8 mouse cellular contexts compared by ENCODE assay signal in genomic region chr11:116885275-116886151, GRCm38 (mm10). TPM values are rescaled to one million over a fixed set of nuclear protein-coding genes. Genes with fewer than 3 reads are reported as not detected.
A peak's percentile ranks its signal among the peaks of the same experiment; 100 is the strongest.
DNase-seq lines count a peak whose midpoint lies in the region; ATAC-seq and TF ChIP-seq lines count a peak whose summit lies in the region.

No protein-coding gene starts in this region.

- ATAC-seq in G1E (ENCODE audit: extremely low read depth, insufficient number of reproducible peaks, low FRiP score, poor library complexity, severe bottlenecking) = no peak
- ATAC-seq in forebrain, embryonic 16.5 days = peak; percentile 47
- peak; percentile 59 for ATAC-seq in lung, embryonic 14.5 days (ENCODE audit: insufficient read depth)

- H3K27ac ChIP-seq in forebrain, embryonic 16.5 days (ENCODE audit: low read length) = no peak overlapping the region
- H3K27ac ChIP-seq in lung, embryonic 14.5 days (ENCODE audit: low read depth) = no peak overlapping the region

- H3K4me3 ChIP-seq in G1E (ENCODE audit: low read depth, low read length) = no peak overlapping the region
- peak overlapping the region; percentile 38 for H3K4me3 ChIP-seq in forebrain, embryonic 16.5 days (replicated peaks; ENCODE audit: low read length)
- peak overlapping the region; percentile 23; the same call in 1 of the 2 replicates for H3K4me3 ChIP-seq in lung, embryonic 14.5 days (ENCODE audit: low read depth, low read length)

- no peaks in the 10 kb centered on the region for H3K36me3 ChIP-seq in G1E (replicated peaks)
- H3K36me3 ChIP-seq in forebrain, embryonic 16.5 days (ENCODE audit: control insufficient read depth, insufficient read depth) = no peaks in the 10 kb centered on the region
- H3K36me3 ChIP-seq in lung, embryonic 14.5 days (ENCODE audit: insufficient read depth) = no peaks in the 10 kb centered on the region

- peak; percentile 44 for DNase-seq in G1E (ENCODE audit: low spot score)
- peak; percentile 71 for DNase-seq in cerebellum, adult 11-12 months
- peak; percentile 73 to 77 for DNase-seq in heart, postnatal 36 days
- peak; percentile 75 to 95 for DNase-seq in layer of hippocampus, adult 18-20 months (ENCODE audit: low spot score in 2 of 2)
- DNase-seq in lung, embryonic 14.5 days = peak; percentile 97
- DNase-seq in ovary, adult 18-20 months (ENCODE audit: low spot score) = peak; percentile 45
- peak; percentile 93 for DNase-seq in thymus, postnatal 0 days (ENCODE audit: low spot score)

- H3K9me3 ChIP-seq in G1E (replicated peaks) = no peaks in the 10 kb centered on the region
- no peaks in the 10 kb centered on the region for H3K9me3 ChIP-seq in forebrain, embryonic 16.5 days (ENCODE audit: control insufficient read depth, low read length)
- no peaks in the 10 kb centered on the region for H3K9me3 ChIP-seq in lung, embryonic 14.5 days (ENCODE audit: low read depth, low read length)

- H3K4me1 ChIP-seq in G1E (ENCODE audit: insufficient read depth, low read depth, low read length) = peaks cover 4% of the 10 kb centered on the region; the same call in 1 of the 2 replicates
- H3K4me1 ChIP-seq in forebrain, embryonic 16.5 days (replicated peaks; ENCODE audit: control insufficient read depth, insufficient read depth, low read length) = peaks cover 8% of the 10 kb centered on the region
- no peaks in the 10 kb centered on the region for H3K4me1 ChIP-seq in lung, embryonic 14.5 days (ENCODE audit: insufficient read depth)

- peak overlapping the region; percentile 59 for H3K4me2 ChIP-seq in forebrain, embryonic 16.5 days (ENCODE audit: low read length)
- H3K4me2 ChIP-seq in lung, embryonic 14.5 days = peak overlapping the region; percentile 60

- TF ChIP-seq CTCF in G1E (IDR thresholded peaks at IDR 0.05; ENCODE audit: low read depth, low read length) = peak; percentile 87
- TF ChIP-seq CTCF in lung, embryonic 14.5 days (IDR thresholded peaks at IDR 0.05; ENCODE audit: low read depth) = peak; percentile 93

- H3K9ac ChIP-seq in forebrain, embryonic 16.5 days (replicated peaks; ENCODE audit: low read depth, low read length) = peak overlapping the region; percentile 36
- H3K9ac ChIP-seq in lung, embryonic 14.5 days = no peak overlapping the region

- intact Hi-C loops in heart, postnatal 36 days (cut with DNase I) = loop anchor here (1.0 to 10.0 kb wide), 3 partner anchors 171 to 469 kb away; no protein-coding TSS in a partner anchor

- peaks cover 31% of the 10 kb centered on the region for H3K27me3 ChIP-seq in G1E (ENCODE audit: insufficient read depth, low read length)
- no peaks in the 10 kb centered on the region for H3K27me3 ChIP-seq in forebrain, embryonic 16.5 days (replicated peaks; ENCODE audit: control insufficient read depth, insufficient read depth, low read length)
- no peaks in the 10 kb centered on the region for H3K27me3 ChIP-seq in lung, embryonic 14.5 days (ENCODE audit: insufficient read depth, low read length)

- WGBS in forebrain, embryonic 16.5 days = 1% methylated on average over 22 of the region's 28 CpGs
- WGBS in lung, embryonic 14.5 days = 3% methylated on average over 28 of the region's 28 CpGs

RNA-seq across cellular contexts. Expression of gene Srsf2, which starts 32.6 kb away (rescaled TPM):
- total RNA-seq in G1E (2014; fragmentation: Nextera tagmentation) = 786 and 910 TPM in 2 replicates
- 484 and 801 TPM in 2 replicates for total RNA-seq in G1E (2017)
- 1,600 and 2,011 TPM in 2 replicates for polyA plus RNA-seq in G1E (2012)
- polyA plus RNA-seq in forebrain, embryonic 16.5 days (2015; fragmentation: Nextera tagmentation; extraction: Ambion mirVana) = 649 and 700 TPM in 2 replicates
- total RNA-seq in heart, postnatal 36 days (2021) = 100 to 1,000 TPM in 1 of 2 experiments, 10 to 100 TPM in 1; 94.5 to 116 TPM
- total RNA-seq in layer of hippocampus, adult 18-20 months (2021) = 100 to 1,000 TPM; 166 to 176 TPM
- polyA plus RNA-seq in lung, embryonic 14.5 days (2014; fragmentation: Nextera tagmentation; extraction: Ambion mirVana) = 1,038 and 1,045 TPM in 2 replicates
- 853 and 857 TPM in 2 replicates for polyA plus RNA-seq in thymus, postnatal 0 days (2015; fragmentation: Nextera tagmentation; extraction: Ambion mirVana)

RNA-seq across cellular contexts. Expression of gene Mgat5b, which starts 33.1 kb away (rescaled TPM):
- not detected in 2 replicates for total RNA-seq in G1E (2014; fragmentation: Nextera tagmentation)
- total RNA-seq in G1E (2017) = 0.16 TPM in 1 of 2 replicates, not detected in the other
- not detected in 2 replicates for polyA plus RNA-seq in G1E (2012)
- polyA plus RNA-seq in forebrain, embryonic 16.5 days (2015; fragmentation: Nextera tagmentation; extraction: Ambion mirVana) = 30.0 and 33.0 TPM in 2 replicates
- under 1 TPM in 1 of 2 experiments, not detected in 1; 0.24 TPM for total RNA-seq in heart, postnatal 36 days (2021)
- total RNA-seq in layer of hippocampus, adult 18-20 months (2021) = 10 to 100 TPM; 41.1 to 47.8 TPM
- polyA plus RNA-seq in lung, embryonic 14.5 days (2014; fragmentation: Nextera tagmentation; extraction: Ambion mirVana) = 0.22 and 0.59 TPM in 2 replicates
- 0.55 and 0.69 TPM in 2 replicates for polyA plus RNA-seq in thymus, postnatal 0 days (2015; fragmentation: Nextera tagmentation; extraction: Ambion mirVana)

RNA-seq across cellular contexts. Expression of gene Mfsd11, which starts 33.3 kb away (rescaled TPM):
- total RNA-seq in G1E (2014; fragmentation: Nextera tagmentation) (15.1 and 22.0 TPM in 2 replicates), G1E (2017) (45.9 and 55.1 TPM in 2 replicates)
- polyA plus RNA-seq in G1E (2012) = 3.8 and 6.6 TPM in 2 replicates
- 46.3 and 55.8 TPM in 2 replicates for polyA plus RNA-seq in forebrain, embryonic 16.5 days (2015; fragmentation: Nextera tagmentation; extraction: Ambion mirVana)
- 10 to 100 TPM; 30.3 to 33.5 TPM for total RNA-seq in heart, postnatal 36 days (2021)
- 10 to 100 TPM; 36.3 to 39.1 TPM for total RNA-seq in layer of hippocampus, adult 18-20 months (2021)
- polyA plus RNA-seq in lung, embryonic 14.5 days (2014; fragmentation: Nextera tagmentation; extraction: Ambion mirVana) = 31.8 and 36.7 TPM in 2 replicates
- 32.6 and 35.3 TPM in 2 replicates for polyA plus RNA-seq in thymus, postnatal 0 days (2015; fragmentation: Nextera tagmentation; extraction: Ambion mirVana)

RNA-seq across cellular contexts. Expression of gene Jmjd6, which starts 42.3 kb away (rescaled TPM):
- total RNA-seq in G1E (2014; fragmentation: Nextera tagmentation) = 82.7 and 85.3 TPM in 2 replicates
- 126 and 148 TPM in 2 replicates for total RNA-seq in G1E (2017)
- 39.1 and 48.4 TPM in 2 replicates for polyA plus RNA-seq in G1E (2012)
- 71.2 and 72.5 TPM in 2 replicates for polyA plus RNA-seq in forebrain, embryonic 16.5 days (2015; fragmentation: Nextera tagmentation; extraction: Ambion mirVana)
- total RNA-seq in heart, postnatal 36 days (2021) = 10 to 100 TPM; 29.5 to 34.9 TPM
- 10 to 100 TPM; 38.3 to 39.9 TPM for total RNA-seq in layer of hippocampus, adult 18-20 months (2021)
- 61.2 and 66.3 TPM in 2 replicates for polyA plus RNA-seq in lung, embryonic 14.5 days (2014; fragmentation: Nextera tagmentation; extraction: Ambion mirVana)
- 58.6 and 62.2 TPM in 2 replicates for polyA plus RNA-seq in thymus, postnatal 0 days (2015; fragmentation: Nextera tagmentation; extraction: Ambion mirVana)

RNA-seq across cellular contexts. Expression of gene Mettl23, which starts 42.4 kb away (rescaled TPM):
- total RNA-seq in G1E (2014; fragmentation: Nextera tagmentation) (40.3 and 45.4 TPM in 2 replicates), G1E (2017) (35.8 and 43.1 TPM in 2 replicates)
- 49.1 and 60.6 TPM in 2 replicates for polyA plus RNA-seq in G1E (2012)
- 80.4 and 88.5 TPM in 2 replicates for polyA plus RNA-seq in forebrain, embryonic 16.5 days (2015; fragmentation: Nextera tagmentation; extraction: Ambion mirVana)
- 10 to 100 TPM; 40.0 to 41.1 TPM for total RNA-seq in heart, postnatal 36 days (2021)
- 10 to 100 TPM; 25.7 to 27.4 TPM for total RNA-seq in layer of hippocampus, adult 18-20 months (2021)
- polyA plus RNA-seq in lung, embryonic 14.5 days (2014; fragmentation: Nextera tagmentation; extraction: Ambion mirVana) = 58.3 and 62.2 TPM in 2 replicates
- 139 and 143 TPM in 2 replicates for polyA plus RNA-seq in thymus, postnatal 0 days (2015; fragmentation: Nextera tagmentation; extraction: Ambion mirVana)

Comparison
In these comparisons a context has a peak if more than half of its experiments do, and no peak if none do; other contexts are left out.
1. DNase-seq: peak in every context shown above with its lines; median percentile 97 in lung, embryonic 14.5 days; 93 in thymus, postnatal 0 days; 85 in layer of hippocampus, adult 18-20 months; 75 in heart, postnatal 36 days; 71 in cerebellum, adult 11-12 months; 45 in ovary, adult 18-20 months; 44 in G1E.
2. RNA of gene Mgat5b, which starts 33.1 kb away (polyA plus RNA-seq): 30.0 to 33.0 TPM in forebrain, embryonic 16.5 days; 0.22 to 0.59 TPM in lung, embryonic 14.5 days, 0.55 to 0.69 TPM in thymus, postnatal 0 days and not detected in G1E; every median in the first group is over 10 times any median in the second.